Mouse (Mus musculus): ENCODE results near the gene Cntnap3. TPM values are rescaled to one million over a fixed set of nuclear protein-coding genes. Genes with fewer than 3 reads are reported as not detected.
"Not testable (repeated sequence)": the region's sequence is repeated elsewhere in the genome, so short reads cannot be mapped to it uniquely, and the experiment has no call there.

Gene Cntnap3
- polyA plus RNA-seq (2015; fragmentation: Nextera tagmentation; extraction: Ambion mirVana), result 0.03 TPM in 1 of 2 replicates, not detected in the other

GRCm38 (mm10) chr13:64903585-64904208 is at the start of gene Cntnap3:
Cntnap3 (minus strand) TSS chr13:64903955.
- ATAC-seq (ENCODE audit: borderline replicate concordance, extremely low read depth, low FRiP score, low TSS enrichment), result no peak

GRCm38 (mm10) chr13:64917191-64917590 is 13.4 kb upstream of the Cntnap3 start, which contains the start of gene Spata31:
Spata31 (plus strand) TSS chr13:64917406.
- Histone ChIP-seq H3K9me3 (no peaks in the 10 kb centered on the region), H3K4me2 (no peak within 1 kb of the TSS), H3K36me3 (no peaks in the 10 kb centered on the region), H3K4me1 (no peaks in the 10 kb centered on the region), H3K27ac (no peak within 1 kb of the TSS), H3K27me3 (no peaks in the 10 kb centered on the region), H3K4me3 (no peak within 1 kb of the TSS), H3K9ac (no peak within 1 kb of the TSS)
- 50% methylated on average over 1 of the region's 1 CpGs for WGBS
- no peak for ATAC-seq (ENCODE audit: borderline replicate concordance, extremely low read depth, low FRiP score, low TSS enrichment)

More at GRCm38 (mm10) chr13:64903585-64904208, at the start of gene Cntnap3:
- Histone ChIP-seq H3K4me2 (no peak within 1 kb of the TSS), H3K36me3 (no peaks in the 10 kb centered on the region), H3K27ac (no peak within 1 kb of the TSS), H3K9ac (no peak within 1 kb of the TSS), H3K27me3 (no peaks in the 10 kb centered on the region), H3K4me1 (no peaks in the 10 kb centered on the region), H3K9me3 (no peaks in the 10 kb centered on the region), H3K4me3 (no peak within 1 kb of the TSS)
- 10% methylated on average over 16 of the region's 16 CpGs for WGBS

GRCm38 (mm10) chr13:64903132-64903531 is 623 bp downstream of the Cntnap3 start:
- WGBS, result 29% methylated on average over 1 of the region's 1 CpGs
- H3K9me3 ChIP-seq, result no peaks in the 10 kb centered on the region
- H3K4me3 ChIP-seq, result no peak overlapping the region
- no peak overlapping the region for H3K9ac ChIP-seq
- H3K36me3 ChIP-seq, result no peaks in the 10 kb centered on the region
- H3K27me3 ChIP-seq, result no peaks in the 10 kb centered on the region
- H3K4me2 ChIP-seq, result no peak overlapping the region
- no peak overlapping the region for H3K27ac ChIP-seq
- ATAC-seq (ENCODE audit: borderline replicate concordance, extremely low read depth, low FRiP score, low TSS enrichment), result no peak
- H3K4me1 ChIP-seq, result no peaks in the 10 kb centered on the region

- no peak for ATAC-seq (ENCODE audit: borderline replicate concordance, extremely low read depth, low FRiP score, low TSS enrichment)
- Histone ChIP-seq H3K27ac (no peak overlapping the region), H3K4me1 (no peaks in the 10 kb centered on the region), H3K9ac (no peak overlapping the region), H3K9me3 (no peaks in the 10 kb centered on the region), H3K36me3 (no peaks in the 10 kb centered on the region), H3K27me3 (no peaks in the 10 kb centered on the region), H3K4me2 (no peak overlapping the region), H3K4me3 (no peak overlapping the region)
- 69% methylated on average over 3 of the region's 3 CpGs for WGBS
Measured at GRCm38 (mm10) chr13:64865397-64865796, 38.4 kb downstream of the Cntnap3 start.

GRCm38 (mm10) chr13:64824856-64825255 is 78.9 kb downstream of the Cntnap3 start:
- 47% methylated on average over 5 of the region's 5 CpGs for WGBS
- H3K4me3 ChIP-seq; H3K9ac ChIP-seq; H3K4me1 ChIP-seq; H3K9me3 ChIP-seq; H3K36me3 ChIP-seq; ATAC-seq (ENCODE audit: borderline replicate concordance, extremely low read depth, low FRiP score, low TSS enrichment); H3K4me2 ChIP-seq; H3K27ac ChIP-seq; H3K27me3 ChIP-seq: not testable (repeated sequence)

GRCm38 (mm10) chr13:64745383-64745782 is 158.4 kb downstream of the Cntnap3 start:
- WGBS, result 86% methylated on average over 3 of the region's 3 CpGs

GRCm38 (mm10) chr13:64732244-64732643 is 171.5 kb downstream of the Cntnap3 start:
- H3K27me3 ChIP-seq, result no peaks in the 10 kb centered on the region
- no peaks in the 10 kb centered on the region for H3K36me3 ChIP-seq
- no peaks in the 10 kb centered on the region for H3K4me1 ChIP-seq
- no peak overlapping the region for H3K4me3 ChIP-seq
- H3K9ac ChIP-seq, result no peak overlapping the region
- H3K9me3 ChIP-seq, result no peaks in the 10 kb centered on the region
- H3K4me2 ChIP-seq, result no peak overlapping the region
- 37% methylated on average over 3 of the region's 3 CpGs for WGBS
- no peak for ATAC-seq (ENCODE audit: borderline replicate concordance, extremely low read depth, low FRiP score, low TSS enrichment)
- no peak overlapping the region for H3K27ac ChIP-seq

More at GRCm38 (mm10) chr13:64745383-64745782, 158.4 kb downstream of the Cntnap3 start:
- no peak for ATAC-seq (ENCODE audit: borderline replicate concordance, extremely low read depth, low FRiP score, low TSS enrichment)
- no peaks in the 10 kb centered on the region for H3K9me3 ChIP-seq
- H3K4me1 ChIP-seq, result no peaks in the 10 kb centered on the region
- no peak overlapping the region for H3K4me3 ChIP-seq
- H3K9ac ChIP-seq, result no peak overlapping the region
- H3K36me3 ChIP-seq, result no peaks in the 10 kb centered on the region
- no peaks in the 10 kb centered on the region for H3K27me3 ChIP-seq
- H3K27ac ChIP-seq, result no peak overlapping the region
- no peak overlapping the region for H3K4me2 ChIP-seq

GRCm38 (mm10) chr13:64716791-64717190 is 187.0 kb downstream of the Cntnap3 start:
- no peaks in the 10 kb centered on the region for H3K4me1 ChIP-seq
- no peaks in the 10 kb centered on the region for H3K9me3 ChIP-seq
- 76% methylated on average over 2 of the region's 2 CpGs for WGBS
- no peak overlapping the region for H3K9ac ChIP-seq
- no peaks in the 10 kb centered on the region for H3K36me3 ChIP-seq
- no peak overlapping the region for H3K27ac ChIP-seq
- no peak for ATAC-seq (ENCODE audit: borderline replicate concordance, extremely low read depth, low FRiP score, low TSS enrichment)
- H3K27me3 ChIP-seq, result no peaks in the 10 kb centered on the region
- no peak overlapping the region for H3K4me3 ChIP-seq
- no peak overlapping the region for H3K4me2 ChIP-seq

- no peak for ATAC-seq (ENCODE audit: borderline replicate concordance, extremely low read depth, low FRiP score, low TSS enrichment)
- no peak overlapping the region for H3K4me2 ChIP-seq
- no peaks in the 10 kb centered on the region for H3K36me3 ChIP-seq
- H3K4me1 ChIP-seq, result no peaks in the 10 kb centered on the region
- 72% methylated on average over 1 of the region's 1 CpGs for WGBS
- H3K9ac ChIP-seq, result no peak overlapping the region
- H3K9me3 ChIP-seq, result no peaks in the 10 kb centered on the region
- H3K4me3 ChIP-seq, result no peak overlapping the region
- no peaks in the 10 kb centered on the region for H3K27me3 ChIP-seq
- H3K27ac ChIP-seq, result no peak overlapping the region
Measured at GRCm38 (mm10) chr13:64692463-64692862, 211.3 kb downstream of the Cntnap3 start.

Other genes with a start within 250 kb of the Cntnap3 start
- gene Spata31, start 13.5 kb upstream of the Cntnap3 start, polyA plus RNA-seq (2015; fragmentation: Nextera tagmentation; extraction: Ambion mirVana), result not detected in 2 replicates
- not detected in 2 replicates for gene Spata31d1c, start 129.1 kb upstream of the Cntnap3 start, polyA plus RNA-seq (2015; fragmentation: Nextera tagmentation; extraction: Ambion mirVana)
- not detected in 2 replicates for gene Prss47, start 148.8 kb upstream of the Cntnap3 start, polyA plus RNA-seq (2015; fragmentation: Nextera tagmentation; extraction: Ambion mirVana)
- 63.0 and 64.8 TPM in 2 replicates for gene Mfsd14b, start 209.0 kb upstream of the Cntnap3 start, polyA plus RNA-seq (2015; fragmentation: Nextera tagmentation; extraction: Ambion mirVana)
- not detected in 2 replicates for gene Olfr465-ps1, start 234.1 kb upstream of the Cntnap3 start, polyA plus RNA-seq (2015; fragmentation: Nextera tagmentation; extraction: Ambion mirVana)
- not detected in 2 replicates for gene Olfr466, start 246.3 kb upstream of the Cntnap3 start, polyA plus RNA-seq (2015; fragmentation: Nextera tagmentation; extraction: Ambion mirVana)

All from lung, embryonic 15.5 days (tissue).